Mouse (Mus musculus) embryonic fibroblast, embryonic 13.5 days (primary cell): ENCODE measurements at regions not wholly inside any gene's neighbourhood (a gene's known extent, or its start where the extent isn't known, plus 50 kb on each side); places are given as distances from the start of the nearest gene placed in this dataset.

Source experiments
- CTCF ChIP-seq: IDR thresholded peaks from 2 replicates; pipeline ENCODE4 v1.5.1; 2011; ENCODE audit warnings: mild to moderate bottlenecking, control low read depth, low read length, moderate library complexity, borderline replicate concordance; ENCODE audit not compliant: insufficient read depth
- POLR2A ChIP-seq: IDR thresholded peaks from 2 replicates; pipeline ENCODE4 v1.6.1; 2011; ENCODE audit warnings: low read depth, mild to moderate bottlenecking, control low read depth, low read length, moderate library complexity

GRCm38 (mm10) chr2:55822726-55823125 is 387.0 kb downstream of the Kcnj3 start:
- no peak for TF ChIP-seq POLR2A
- no peak for TF ChIP-seq CTCF
